Mouse (Mus musculus): ENCODE measurements around the gene Vps52.
"Not testable (repeated sequence)": the region's sequence is repeated elsewhere in the genome, so short reads cannot be mapped to it uniquely, and the experiment has no call there.

The Vps52 gene

DNA sequence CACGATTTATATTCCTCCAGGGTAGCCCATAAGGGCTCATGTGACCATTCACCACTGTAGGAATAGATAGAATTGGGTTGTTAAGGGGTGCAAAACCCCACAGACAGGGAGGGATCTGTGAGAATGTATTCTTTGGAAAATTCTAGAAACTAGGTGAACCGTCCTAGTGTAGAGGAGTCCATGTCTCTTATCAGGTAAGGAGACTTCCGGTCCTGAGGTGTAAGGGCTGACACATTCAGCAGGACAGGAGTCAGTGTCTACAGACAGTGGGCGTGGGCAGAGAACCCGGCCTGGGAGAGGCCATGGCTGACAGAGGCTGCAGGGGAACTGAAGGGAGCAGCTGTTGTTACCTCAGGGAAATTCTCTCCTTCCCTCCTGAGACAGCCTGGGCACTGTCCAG, 43.1 kb downstream of the Vps52 start:
- in situ Hi-C loops (cut with MboI, MseI) = loop anchor here in 1 of 2 experiments (5.0 to 25.0 kb wide), 2 partner anchors 1389 to 1474 kb away; partner anchors contain the start of genes H2-Q10 and H2-Q4

DNA sequence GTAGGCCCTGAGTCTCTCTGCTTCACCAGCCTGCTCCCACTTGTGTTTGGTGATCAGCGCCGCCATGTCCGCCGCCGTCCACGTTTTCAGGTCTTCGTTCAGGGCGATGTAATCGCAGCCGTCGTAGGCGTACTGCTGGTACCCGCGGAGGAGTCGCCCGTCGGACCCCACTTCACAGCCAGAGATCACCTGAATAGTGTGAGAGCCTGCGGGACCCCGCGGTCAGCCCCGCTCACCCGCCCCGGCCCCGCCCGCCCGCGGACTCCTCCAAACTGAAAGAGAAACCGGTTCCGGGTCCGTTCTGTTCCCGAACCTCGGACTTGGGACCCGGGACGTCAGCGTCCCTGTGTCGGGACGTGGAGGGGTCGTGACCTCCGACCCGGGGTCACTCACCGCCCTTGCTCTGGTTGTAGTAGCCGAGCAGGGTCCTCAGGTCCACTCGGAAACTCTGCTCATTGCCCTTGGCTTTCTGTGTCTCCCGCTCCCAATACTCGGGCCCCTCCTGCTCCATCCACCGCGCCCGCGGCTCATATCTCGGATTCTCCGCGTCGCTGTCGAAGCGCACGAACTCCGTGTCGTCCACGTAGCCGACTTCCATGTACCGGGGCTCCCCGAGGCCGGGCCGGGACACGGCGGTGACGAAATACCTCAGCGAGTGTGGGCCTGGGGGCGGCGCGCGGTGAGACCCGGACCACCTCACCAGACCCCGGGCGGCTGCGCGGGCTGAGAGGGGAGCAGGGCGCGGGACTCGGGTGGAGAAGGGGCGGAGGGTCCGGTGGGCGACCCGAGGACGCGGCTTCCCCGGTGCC, 43.9 kb downstream of the Vps52 start:
- in situ Hi-C loops (cut with MboI, MseI) = loop anchor here in 1 of 2 experiments (5.0 to 25.0 kb wide), 2 partner anchors 1388 to 1473 kb away; partner anchors contain the start of genes H2-Q10 and H2-Q4

DNA sequence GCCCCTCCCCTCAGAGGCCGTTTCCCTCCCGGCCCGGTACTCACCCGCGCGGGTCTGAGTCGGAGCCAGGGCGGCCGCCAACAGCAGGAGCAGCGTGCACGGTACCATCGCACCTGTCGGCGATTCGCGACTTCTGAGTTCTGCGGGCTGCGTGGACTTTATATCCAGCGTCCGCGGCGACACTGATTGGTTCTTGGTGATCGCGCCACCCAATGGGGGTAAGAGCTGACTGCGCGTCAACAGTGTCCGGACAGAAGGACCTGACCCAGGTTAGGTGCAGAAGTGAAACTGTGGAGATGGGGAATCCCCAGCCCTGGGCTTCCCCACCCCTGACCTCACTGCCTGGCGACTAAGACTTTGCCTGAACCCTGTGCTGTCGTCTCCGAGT, 44.5 kb downstream of the Vps52 start, which contains the start of gene H2-K1:
TSS of gene H2-K1 (minus strand) at position 198 of the 388 bp plus-strand sequence.
- in situ Hi-C loops (cut with MboI, MseI) = no loop called here

DNA sequence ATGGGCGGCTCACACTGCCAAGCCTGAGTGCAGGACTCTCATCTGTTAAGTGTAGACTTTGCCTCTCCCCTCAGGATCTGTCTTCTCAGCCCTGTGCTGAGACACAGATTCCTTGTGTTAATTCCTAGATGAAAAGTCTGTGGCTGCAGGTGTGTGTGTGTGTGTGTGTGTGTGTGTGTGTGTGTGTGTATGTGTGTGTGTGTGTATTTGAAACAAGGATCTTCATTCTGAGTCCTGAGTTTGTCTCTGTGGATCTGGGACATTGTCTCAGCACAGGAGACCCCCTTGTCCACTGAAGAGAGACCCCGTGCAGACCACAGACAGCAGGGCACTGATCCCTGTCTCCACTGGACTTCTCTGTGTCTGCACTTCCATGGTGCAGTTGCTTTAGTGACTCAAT, 45.2 kb downstream of the Vps52 start:
- in situ Hi-C loops (cut with MboI, MseI) = not testable (repeated sequence)

DNA sequence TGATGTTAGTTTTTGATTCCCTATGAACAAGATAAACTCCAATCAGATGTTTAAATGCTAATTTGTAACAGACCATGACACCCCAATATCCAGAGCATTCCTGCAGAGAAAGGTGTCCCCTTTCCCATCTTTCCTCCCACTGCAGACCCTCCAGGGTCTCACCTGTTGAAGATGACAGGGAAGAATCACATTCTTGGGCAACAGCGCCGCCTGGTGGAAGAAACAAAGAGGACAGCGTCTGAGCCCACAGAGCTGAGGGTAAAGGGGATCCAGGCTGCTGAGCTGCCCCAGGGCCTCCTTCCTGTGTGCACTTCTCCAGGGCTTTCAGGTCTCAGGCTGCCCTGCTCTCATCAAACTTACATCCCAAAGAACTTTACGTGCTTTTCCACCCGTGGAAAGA, 47.8 kb downstream of the Vps52 start:
- in situ Hi-C loops (cut with MboI, MseI) = no loop called here

DNA sequence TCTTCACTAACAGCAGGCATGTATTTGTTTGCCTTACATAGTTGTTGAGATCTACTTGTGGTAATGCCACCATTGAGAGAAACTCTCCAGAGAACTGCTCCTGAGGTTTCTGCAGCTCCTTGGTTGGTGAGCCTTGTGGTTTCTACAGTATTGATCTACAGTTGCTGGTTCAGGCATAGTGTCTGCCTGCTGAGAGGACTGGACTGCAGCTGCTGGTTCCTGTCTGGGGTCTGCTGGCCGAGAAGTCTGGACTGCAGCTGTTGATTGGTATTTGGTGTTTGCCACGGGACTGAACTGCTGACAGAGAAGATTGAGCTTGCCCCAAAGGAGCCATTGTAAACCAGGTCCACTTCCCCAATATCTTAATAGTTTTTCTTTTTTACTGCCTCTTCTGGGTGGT, 51.0 kb downstream of the Vps52 start:
- in situ Hi-C loops (cut with MboI, MseI) = no loop called here

DNA sequence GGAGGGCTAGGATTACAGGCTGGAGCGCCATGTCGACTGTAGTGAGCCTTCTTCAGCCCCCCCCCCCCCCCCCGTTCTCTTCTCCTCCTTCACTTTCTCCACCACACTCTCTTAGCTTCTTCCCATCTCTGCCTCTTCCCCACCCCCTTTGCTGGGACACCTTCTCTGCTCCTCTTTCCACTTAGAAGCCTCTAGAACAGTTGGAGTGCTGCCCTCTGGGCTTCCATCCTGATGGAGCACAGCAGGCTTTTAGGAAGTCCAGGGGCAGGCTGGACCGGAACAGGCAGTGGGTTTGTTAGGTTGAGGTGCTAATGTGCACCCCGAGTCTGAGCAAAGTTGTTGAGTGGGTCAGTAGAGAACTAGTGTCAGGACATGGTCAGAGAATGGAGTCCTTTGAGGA, 54.5 kb downstream of the Vps52 start:
- in situ Hi-C loops (cut with MboI, MseI) = no loop called here

DNA sequence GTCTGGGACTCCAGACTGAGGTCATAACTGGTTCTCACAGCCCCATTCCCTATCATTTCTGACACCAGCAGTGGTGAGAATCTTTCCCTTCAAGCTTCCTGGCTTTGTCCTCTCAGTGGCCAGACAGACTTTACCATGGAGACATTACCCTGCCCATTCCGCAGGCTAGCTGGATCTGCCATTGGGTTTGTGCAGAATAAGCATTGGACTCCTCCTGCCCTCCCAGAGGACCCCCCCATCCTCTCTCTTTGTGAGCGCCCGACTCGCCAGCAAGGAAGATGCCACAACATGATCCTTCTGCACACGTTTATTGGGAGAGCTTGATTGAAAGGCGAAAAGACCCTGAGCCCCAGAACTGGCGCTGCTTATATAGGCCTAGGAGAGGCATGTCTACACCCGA, 57.8 kb downstream of the Vps52 start:
- in situ Hi-C loops (cut with MboI, MseI) = no loop called here
